Mouse (Mus musculus) hindlimb bud, embryonic 11.5 days (tissue): ENCODE results near the gene Fgf2.

Source experiments
- DNase-seq: peaks from one replicate; pipeline ENCODE4 v3.0.0-alpha.2; 2012; ENCODE audit warnings: low read depth, low spot score; ENCODE audit errors: extremely low spot score

The Fgf2 gene

GRCm38 (mm10) chr3:37407598-37407997, 59.5 kb downstream of the Fgf2 start:
- DNase-seq, result no peak

GRCm38 (mm10) chr3:37413446-37413845, 65.3 kb downstream of the Fgf2 start:
- DNase-seq, result no peak

GRCm38 (mm10) chr3:37414413-37414960, 66.3 kb downstream of the Fgf2 start:
- peak; percentile 52 for DNase-seq

GRCm38 (mm10) chr3:37418341-37418740, 70.2 kb downstream of the Fgf2 start:
- DNase-seq, result no peak

GRCm38 (mm10) chr3:37418961-37419457, 70.9 kb downstream of the Fgf2 start:
- no peak for DNase-seq

GRCm38 (mm10) chr3:37419458-37419991, 71.4 kb downstream of the Fgf2 start, which contains the start of gene Spata5:
Spata5 (plus strand) TSS chr3:37419896.
- DNase-seq, result peak; percentile 91

- DNase-seq, result peak; percentile 93
Measured at GRCm38 (mm10) chr3:37420072-37420471, 71.9 kb downstream of the Fgf2 start, which contains the start of gene Nudt6. Nudt6 (minus strand) TSS chr3:37420211.

- DNase-seq, result no peak
Measured at GRCm38 (mm10) chr3:37420641-37421040, 72.5 kb downstream of the Fgf2 start.

GRCm38 (mm10) chr3:37421179-37421578, 73.0 kb downstream of the Fgf2 start:
- DNase-seq, result no peak

- DNase-seq, result no peak
Measured at GRCm38 (mm10) chr3:37426069-37426468, 77.9 kb downstream of the Fgf2 start.

- DNase-seq, result no peak
Measured at GRCm38 (mm10) chr3:37430359-37430758, 82.2 kb downstream of the Fgf2 start.

GRCm38 (mm10) chr3:37439770-37440169, 91.6 kb downstream of the Fgf2 start:
- no peak for DNase-seq

- DNase-seq, result no peak
Measured at GRCm38 (mm10) chr3:37443409-37443808, 95.3 kb downstream of the Fgf2 start.

GRCm38 (mm10) chr3:37455992-37456391, 107.8 kb downstream of the Fgf2 start:
- no peak for DNase-seq
